Mouse (Mus musculus) gonadal fat pad, adult 2 months (tissue): ENCODE results near the gene Pola1. TPM values are rescaled to one million over a fixed set of nuclear protein-coding genes. Genes with fewer than 3 reads are reported as not detected.

Source experiments
- DNase-seq: peaks from one replicate; pipeline ENCODE4 v3.0.0-alpha.2; 2012; ENCODE audit warnings: low read depth
- polyA plus RNA-seq: library from polyadenylated mRNA; depleted of rRNA; stranded (reverse); fragments of >200 nt; gene quantifications from 2 replicates; pipeline ENCODE4 v1.2.3, GENCODE M21; 2012; rRNA removed

Pola1 gene
- polyA plus RNA-seq, 1 experiment = 0.90 TPM

GRCm38 (mm10) chrX:93289076-93289475 is 342.9 kb downstream of the Pola1 start:
- no peak for DNase-seq

GRCm38 (mm10) chrX:93288339-93288738 is 343.6 kb downstream of the Pola1 start:
- DNase-seq = no peak

GRCm38 (mm10) chrX:93286291-93286893 is 345.6 kb downstream of the Pola1 start, which contains the start of gene Arx:
Gene Arx, plus strand, starts transcription at chrX:93286445.
- DNase-seq = no peak

- DNase-seq = no peak
Measured at GRCm38 (mm10) chrX:93285091-93285490, 346.9 kb downstream of the Pola1 start.

GRCm38 (mm10) chrX:93281756-93282155 is 350.2 kb downstream of the Pola1 start:
- DNase-seq = no peak

- no peak for DNase-seq
Measured at GRCm38 (mm10) chrX:93281028-93281723, 350.8 kb downstream of the Pola1 start.

GRCm38 (mm10) chrX:93279940-93280339 is 352.0 kb downstream of the Pola1 start:
- no peak for DNase-seq

GRCm38 (mm10) chrX:93275689-93276088 is 356.3 kb downstream of the Pola1 start:
- no peak for DNase-seq

Other genes starting within 250 kb of the Pola1 start
- 0.75 and 1.2 TPM in 2 replicates for gene Pcyt1b, start 22.7 kb upstream of the Pola1 start, polyA plus RNA-seq
- 15.5 and 15.7 TPM in 2 replicates for gene Pdk3, start 200.0 kb upstream of the Pola1 start, polyA plus RNA-seq